Mouse (Mus musculus): ENCODE data around the gene Meis2. TPM values are rescaled to one million over a fixed set of nuclear protein-coding genes. Genes with fewer than 3 reads are reported as not detected.

Gene Meis2
- total RNA-seq, 2 experiments from 2014 or later: 80.8 to 89.3 TPM

GRCm38 (mm10) chr2:116058511-116058910, 7.1 kb downstream of the Meis2 start:
- intact Hi-C loops (cut with DNase I): no loop called here
- no peak for DNase-seq (ENCODE audit: low spot score in 2 of 2)

- DNase-seq (ENCODE audit: low spot score in 2 of 2): no peak
- intact Hi-C loops (cut with DNase I): no loop called here
These were observed 8.8 kb downstream of the Meis2 start for GRCm38 (mm10) chr2:116056826-116057225.

GRCm38 (mm10) chr2:116055686-116056620, 9.7 kb downstream of the Meis2 start:
- intact Hi-C loops (cut with DNase I): no loop called here
- DNase-seq (ENCODE audit: low spot score in 2 of 2): no peak

GRCm38 (mm10) chr2:116053931-116054330, 11.7 kb downstream of the Meis2 start:
- DNase-seq (ENCODE audit: low spot score in 2 of 2): no peak
- intact Hi-C loops (cut with DNase I): no loop called here

GRCm38 (mm10) chr2:116052688-116053421, 12.8 kb downstream of the Meis2 start:
- DNase-seq (ENCODE audit: low spot score in 2 of 2): no peak
- intact Hi-C loops (cut with DNase I): no loop called here

- DNase-seq (ENCODE audit: low spot score in 2 of 2): no peak
- intact Hi-C loops (cut with DNase I): no loop called here
These were observed 13.6 kb downstream of the Meis2 start for GRCm38 (mm10) chr2:116051906-116052614.

- intact Hi-C loops (cut with DNase I): no loop called here
- DNase-seq (ENCODE audit: low spot score in 2 of 2): no peak
These were observed 15.9 kb downstream of the Meis2 start for GRCm38 (mm10) chr2:116049710-116050109.

- intact Hi-C loops (cut with DNase I): no loop called here
- DNase-seq (ENCODE audit: low spot score in 2 of 2): no peak
These were observed 18.3 kb downstream of the Meis2 start for GRCm38 (mm10) chr2:116047365-116047764.

GRCm38 (mm10) chr2:116045048-116045447, 20.6 kb downstream of the Meis2 start:
- peak in 1 of 2 experiments; percentile 47 for DNase-seq (ENCODE audit: low spot score in 2 of 2)
- intact Hi-C loops (cut with DNase I): no loop called here

- intact Hi-C loops (cut with DNase I): no loop called here
- DNase-seq (ENCODE audit: low spot score in 2 of 2): no peak
These were observed 22.5 kb downstream of the Meis2 start for GRCm38 (mm10) chr2:116042934-116043698.

GRCm38 (mm10) chr2:116042447-116042846, 23.2 kb downstream of the Meis2 start:
- intact Hi-C loops (cut with DNase I): no loop called here
- DNase-seq (ENCODE audit: low spot score in 2 of 2): no peak

GRCm38 (mm10) chr2:116041683-116042262, 23.9 kb downstream of the Meis2 start:
- intact Hi-C loops (cut with DNase I): no loop called here
- DNase-seq (ENCODE audit: low spot score in 2 of 2): no peak

- no peak for DNase-seq (ENCODE audit: low spot score in 2 of 2)
- intact Hi-C loops (cut with DNase I): no loop called here
These were observed 30.3 kb downstream of the Meis2 start for GRCm38 (mm10) chr2:116035345-116035744.

GRCm38 (mm10) chr2:116028127-116028526, 37.5 kb downstream of the Meis2 start:
- no peak for DNase-seq (ENCODE audit: low spot score in 2 of 2)
- intact Hi-C loops (cut with DNase I): no loop called here

GRCm38 (mm10) chr2:116022876-116023275, 42.8 kb downstream of the Meis2 start:
- intact Hi-C loops (cut with DNase I): no loop called here

GRCm38 (mm10) chr2:116021931-116022330, 43.7 kb downstream of the Meis2 start:
- intact Hi-C loops (cut with DNase I): no loop called here
- no peak for DNase-seq (ENCODE audit: low spot score in 2 of 2)

More at GRCm38 (mm10) chr2:116022876-116023275, 42.8 kb downstream of the Meis2 start:
- DNase-seq (ENCODE audit: low spot score in 2 of 2): no peak

- no peak for DNase-seq (ENCODE audit: low spot score in 2 of 2)
- intact Hi-C loops (cut with DNase I): no loop called here
These were observed 44.6 kb downstream of the Meis2 start for GRCm38 (mm10) chr2:116021046-116021445.

- DNase-seq (ENCODE audit: low spot score in 2 of 2): no peak
These were observed 45.1 kb downstream of the Meis2 start for GRCm38 (mm10) chr2:116020451-116020951.

GRCm38 (mm10) chr2:116019959-116020358, 45.7 kb downstream of the Meis2 start:
- intact Hi-C loops (cut with DNase I): no loop called here
- no peak for DNase-seq (ENCODE audit: low spot score in 2 of 2)

More at GRCm38 (mm10) chr2:116020451-116020951, 45.1 kb downstream of the Meis2 start:
- intact Hi-C loops (cut with DNase I): no loop called here
